Mouse (Mus musculus) adrenal gland, adult 18-20 months (tissue): Measurements from ENCODE around the gene Prkag1. TPM values are rescaled to one million over a fixed set of nuclear protein-coding genes. Genes with fewer than 3 reads are reported as not detected.

Experiments
- DNase-seq, 2 experiments: peaks; one replicate each; pipeline ENCODE4 v3.0.0; 2021 to 2022; ENCODE audit warnings: low spot score in 2 of 2
- total RNA-seq, 2 experiments: library from RNA; stranded (reverse); gene quantifications; 1 replicate in 1 of 2; 2 replicates in 1 of 2; pipeline ENCODE4 v1.2.3; 2021

Gene Prkag1
- total RNA-seq, 2 experiments from 2014 or later = 64.0 to 71.5 TPM

DNA sequence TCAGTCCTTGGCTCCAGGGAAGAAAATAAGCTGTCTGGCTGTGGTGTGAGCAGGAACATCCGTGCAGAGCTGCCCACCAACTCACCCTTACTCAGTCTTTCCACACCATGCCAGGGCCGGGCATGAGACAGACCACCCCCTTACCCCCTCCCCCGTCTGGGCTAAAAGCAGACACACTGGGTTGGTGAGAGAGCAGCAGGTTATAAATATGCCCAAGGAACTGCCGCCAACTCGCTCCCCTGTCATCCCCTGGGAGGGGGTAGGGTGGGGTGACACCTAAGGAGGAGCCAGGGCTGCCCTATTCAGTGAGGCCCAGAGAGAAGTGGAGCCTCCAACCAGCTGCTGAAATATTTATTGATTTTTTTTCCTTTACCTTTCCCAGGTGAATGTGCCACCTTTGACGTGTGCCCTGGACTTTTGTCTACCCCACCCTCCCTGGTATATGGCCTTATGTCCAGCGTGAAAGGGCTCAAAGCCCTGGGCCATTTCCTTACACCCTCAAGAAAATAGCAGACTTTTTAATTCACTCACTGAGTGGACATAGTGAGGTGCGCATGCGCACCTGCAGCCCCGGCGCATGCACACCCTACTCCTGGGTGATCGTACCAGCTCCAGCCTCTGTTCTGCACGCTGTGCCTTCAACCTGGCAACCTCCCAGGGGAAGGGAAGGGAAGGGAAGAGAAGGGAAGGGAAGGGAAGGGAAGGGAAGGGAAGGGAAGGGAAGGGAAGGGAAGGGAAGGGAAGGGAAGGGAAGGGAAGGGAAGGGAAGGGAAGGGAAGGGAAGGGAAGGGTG lies 34.3 kb downstream of the Prkag1 start:
- DNase-seq = no peak

DNA sequence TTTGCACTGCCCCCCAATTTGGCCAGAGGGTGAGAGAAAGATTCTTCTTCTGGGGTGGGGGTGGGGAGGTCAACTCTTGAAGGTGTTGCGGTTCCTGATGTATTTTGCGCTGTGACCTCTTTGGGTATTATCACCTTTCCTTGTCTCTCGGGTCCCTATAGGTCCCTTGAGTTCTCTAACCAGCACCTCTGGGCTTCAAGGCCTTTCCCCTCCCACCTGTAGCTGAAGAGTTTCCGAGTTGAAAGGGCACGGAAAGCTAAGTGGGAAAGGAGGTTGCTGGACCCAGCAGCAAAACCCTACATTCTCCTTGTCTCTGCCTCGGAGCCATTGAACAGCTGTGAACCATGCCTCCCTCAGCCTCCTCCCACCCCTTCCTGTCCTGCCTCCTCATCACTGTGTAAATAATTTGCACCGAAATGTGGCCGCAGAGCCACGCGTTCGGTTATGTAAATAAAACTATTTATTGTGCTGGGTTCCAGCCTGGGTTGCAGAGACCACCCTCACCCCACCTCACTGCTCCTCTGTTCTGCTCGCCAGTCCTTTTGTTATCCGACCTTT lies 38.1 kb downstream of the Prkag1 start:
- no peak for DNase-seq

DNA sequence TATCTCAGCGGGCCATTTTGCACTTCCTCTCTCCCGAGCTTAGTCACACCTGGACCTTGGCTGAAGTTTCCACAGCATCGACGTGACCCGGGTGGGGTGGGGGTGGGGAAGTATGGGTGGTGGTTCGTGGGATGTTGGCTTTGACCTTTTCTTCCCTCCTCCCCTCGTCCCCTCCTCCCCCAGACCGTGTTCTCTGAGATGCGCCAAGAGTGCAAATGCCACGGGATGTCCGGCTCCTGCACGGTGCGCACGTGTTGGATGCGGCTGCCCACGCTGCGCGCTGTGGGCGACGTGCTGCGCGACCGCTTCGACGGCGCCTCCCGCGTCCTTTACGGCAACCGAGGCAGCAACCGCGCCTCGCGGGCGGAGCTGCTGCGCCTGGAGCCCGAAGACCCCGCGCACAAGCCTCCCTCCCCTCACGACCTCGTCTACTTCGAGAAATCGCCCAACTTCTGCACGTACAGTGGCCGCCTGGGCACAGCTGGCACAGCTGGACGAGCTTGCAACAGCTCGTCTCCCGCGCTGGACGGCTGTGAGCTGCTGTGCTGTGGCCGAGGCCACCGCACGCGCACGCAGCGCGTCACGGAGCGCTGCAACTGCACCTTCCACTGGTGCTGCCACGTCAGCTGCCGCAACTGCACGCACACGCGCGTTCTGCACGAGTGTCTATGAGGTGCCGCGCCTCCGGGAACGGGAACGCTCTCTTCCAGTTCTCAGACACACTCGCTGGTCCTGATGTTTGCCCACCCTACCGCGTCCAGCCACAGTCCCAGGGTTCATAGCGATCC lies 38.9 kb downstream of the Prkag1 start:
- no peak for DNase-seq

DNA sequence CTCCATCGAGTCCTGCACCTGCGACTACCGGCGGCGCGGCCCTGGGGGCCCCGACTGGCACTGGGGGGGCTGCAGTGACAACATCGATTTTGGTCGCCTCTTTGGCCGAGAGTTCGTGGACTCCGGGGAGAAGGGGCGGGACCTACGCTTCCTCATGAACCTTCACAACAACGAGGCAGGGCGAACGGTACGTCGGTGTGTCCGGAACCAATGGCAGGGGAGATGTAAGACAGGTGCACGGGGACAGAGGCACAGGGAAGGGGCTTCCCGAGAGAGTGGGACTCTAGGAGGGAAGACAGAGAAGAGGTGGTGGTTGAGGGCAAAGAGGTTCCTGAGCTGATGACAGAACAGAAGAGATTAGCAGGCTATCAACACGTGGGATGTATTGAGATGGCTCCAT lies 39.5 kb downstream of the Prkag1 start:
- DNase-seq = no peak

DNA sequence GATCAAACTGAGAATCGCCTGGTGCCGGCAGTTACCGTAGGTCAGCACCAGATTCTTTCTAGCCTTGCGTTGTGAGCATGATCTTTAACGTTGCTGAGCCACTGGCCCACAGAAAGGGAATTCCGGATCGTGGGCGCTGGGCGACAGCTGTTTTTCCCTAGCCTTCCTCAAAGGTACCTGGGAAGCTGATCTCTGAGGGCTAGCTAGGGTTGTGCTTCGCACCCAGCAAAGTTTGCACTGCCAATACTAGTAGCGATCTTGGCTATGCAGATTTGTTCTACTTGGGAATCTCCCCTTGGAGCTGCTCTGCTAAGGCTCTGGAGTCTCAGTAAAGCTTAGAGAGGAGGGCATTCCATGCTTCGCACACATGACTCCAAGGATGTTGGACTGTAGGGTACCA lies 40.1 kb downstream of the Prkag1 start:
- DNase-seq = no peak

DNA sequence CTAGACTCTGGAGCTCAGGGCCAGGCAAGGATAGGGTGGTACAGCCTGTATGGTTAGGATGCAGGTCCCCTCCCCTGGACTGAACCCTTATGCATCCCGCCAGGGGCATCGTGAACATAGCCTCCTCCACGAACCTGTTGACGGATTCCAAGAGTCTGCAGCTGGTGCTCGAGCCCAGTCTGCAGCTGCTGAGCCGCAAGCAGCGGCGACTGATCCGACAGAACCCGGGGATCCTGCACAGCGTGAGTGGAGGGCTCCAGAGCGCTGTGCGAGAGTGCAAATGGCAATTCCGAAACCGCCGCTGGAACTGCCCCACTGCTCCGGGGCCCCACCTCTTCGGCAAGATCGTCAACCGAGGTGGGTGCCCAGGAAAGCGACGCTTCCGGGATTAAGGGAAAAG lies 40.6 kb downstream of the Prkag1 start:
- DNase-seq = no peak

DNA sequence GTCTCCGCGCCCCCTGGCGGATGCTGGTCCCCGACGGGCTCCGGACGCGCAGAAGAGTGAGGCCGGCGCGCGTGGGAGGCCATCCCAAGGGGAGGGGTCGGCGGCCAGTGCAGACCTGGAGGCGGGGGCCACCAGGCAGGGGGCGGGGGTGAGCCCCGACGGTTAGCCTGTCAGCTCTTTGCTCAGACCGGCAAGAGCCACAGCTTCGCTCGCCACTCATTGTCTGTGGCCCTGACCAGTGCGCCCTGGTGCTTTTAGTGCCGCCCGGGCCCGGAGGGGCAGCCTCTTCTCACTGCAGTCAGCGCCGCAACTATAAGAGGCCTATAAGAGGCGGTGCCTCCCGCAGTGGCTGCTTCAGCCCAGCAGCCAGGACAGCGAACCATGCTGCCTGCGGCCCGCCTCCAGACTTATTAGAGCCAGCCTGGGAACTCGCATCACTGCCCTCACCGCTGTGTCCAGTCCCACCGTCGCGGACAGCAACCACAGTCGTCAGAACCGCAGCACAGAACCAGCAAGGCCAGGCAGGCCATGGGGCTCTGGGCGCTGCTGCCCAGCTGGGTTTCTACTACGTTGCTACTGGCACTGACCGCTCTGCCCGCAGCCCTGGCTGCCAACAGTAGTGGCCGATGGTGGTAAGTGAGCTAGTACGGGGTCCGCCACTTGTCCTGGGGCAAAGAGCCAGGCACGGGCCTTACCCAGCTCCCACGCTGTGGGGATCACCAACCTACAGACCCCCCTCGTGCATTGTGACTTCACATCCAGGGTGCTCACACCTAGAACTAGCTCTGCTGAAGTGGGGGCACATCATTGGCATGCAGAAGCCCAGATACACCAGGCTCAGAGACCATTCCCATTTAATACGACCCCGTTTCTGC lies 41.4 kb downstream of the Prkag1 start, which contains the start of gene Wnt1:
Wnt1 (plus strand) TSS at position 197 of the 875 bp plus-strand sequence.
- DNase-seq = peak; percentile 61 to 65

DNA sequence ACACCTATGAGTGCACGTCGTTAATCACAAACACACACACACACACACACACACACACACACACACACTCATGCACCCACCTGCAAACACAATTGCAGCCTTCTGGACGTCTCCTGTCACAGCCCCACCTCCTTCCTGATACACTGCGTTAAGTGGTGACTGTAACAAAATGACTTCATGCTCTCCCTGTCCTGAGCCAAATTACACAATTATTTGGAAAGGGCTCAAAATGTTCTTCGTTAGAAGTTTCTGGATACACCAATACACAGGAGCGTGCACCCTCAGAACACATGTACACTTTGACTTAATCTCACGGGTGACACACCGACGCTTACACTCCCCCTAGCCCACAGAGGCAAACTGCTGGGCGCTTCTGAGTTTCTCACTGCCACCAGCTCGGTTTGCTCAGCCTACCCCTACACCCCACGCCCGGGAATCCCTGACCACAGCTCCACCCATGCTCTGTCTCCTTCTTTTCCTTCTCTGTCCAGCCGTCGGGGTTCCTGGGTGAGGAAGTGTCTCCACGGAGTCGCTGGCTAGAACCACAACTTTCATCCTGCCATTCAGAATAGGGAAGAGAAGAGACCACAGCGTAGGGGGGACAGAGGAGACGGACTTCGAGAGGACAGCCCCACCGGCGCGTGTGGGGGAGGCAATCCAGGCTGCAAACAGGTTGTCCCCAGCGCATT lies 42.2 kb downstream of the Prkag1 start:
- no peak for DNase-seq

DNA sequence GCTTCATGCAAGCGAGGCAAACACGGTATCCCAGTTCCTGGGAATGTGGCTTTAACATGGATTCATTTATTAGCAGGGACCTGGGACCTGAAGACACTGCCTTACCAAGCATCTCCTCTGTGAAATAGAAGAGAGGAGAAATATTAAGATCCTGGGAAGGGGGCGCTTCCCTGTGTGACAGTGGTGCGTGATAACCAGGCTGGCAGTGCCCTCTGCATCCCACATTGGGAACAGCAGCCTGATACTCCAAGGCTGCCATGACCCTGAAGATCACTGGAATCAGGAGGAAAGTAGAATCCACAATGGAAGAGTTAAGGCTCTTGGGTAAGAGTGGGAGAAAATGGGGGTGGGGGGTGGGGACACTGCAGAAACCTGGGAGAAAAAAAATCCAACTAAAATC lies 43.4 kb downstream of the Prkag1 start:
- DNase-seq = no peak

DNA sequence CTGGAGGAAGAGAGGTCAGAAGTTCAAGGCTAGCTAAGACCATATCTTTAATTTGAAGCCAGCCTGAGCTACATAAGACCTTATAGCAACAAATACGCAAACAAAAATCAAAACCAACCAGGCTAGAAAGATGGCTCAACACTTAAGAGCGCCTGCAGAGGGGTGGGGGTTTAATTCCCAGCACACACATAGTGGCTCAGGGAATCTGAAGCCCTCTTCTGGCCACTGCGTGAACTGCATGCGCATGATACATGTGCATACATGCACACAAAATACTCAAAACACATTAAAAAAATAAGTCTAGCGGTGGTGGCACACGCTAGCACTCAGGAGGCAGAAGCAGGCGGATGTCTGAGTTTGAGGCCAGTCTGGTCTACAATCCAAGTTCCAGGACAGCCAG lies 45.6 kb downstream of the Prkag1 start:
- DNase-seq = no peak

DNA sequence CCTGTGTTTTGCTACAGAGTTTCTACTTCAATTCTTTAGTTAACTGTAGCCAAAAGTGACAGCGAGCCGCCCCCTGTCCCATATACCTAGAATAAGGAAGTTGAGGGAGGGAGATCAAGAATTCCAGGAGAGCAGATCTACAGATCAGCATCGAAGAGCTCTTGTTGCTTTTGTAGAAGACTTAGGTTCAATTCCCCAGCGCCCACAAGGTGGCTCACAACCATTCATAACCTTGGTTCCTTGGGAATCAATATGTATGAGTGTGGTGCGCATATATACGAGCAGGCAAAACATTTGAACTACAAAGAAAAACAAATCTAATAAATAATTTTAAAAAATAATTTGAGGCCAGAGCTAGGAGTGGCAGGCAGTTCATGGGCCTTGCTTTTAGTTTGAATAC lies 50.2 kb downstream of the Prkag1 start:
- no peak for DNase-seq

DNA sequence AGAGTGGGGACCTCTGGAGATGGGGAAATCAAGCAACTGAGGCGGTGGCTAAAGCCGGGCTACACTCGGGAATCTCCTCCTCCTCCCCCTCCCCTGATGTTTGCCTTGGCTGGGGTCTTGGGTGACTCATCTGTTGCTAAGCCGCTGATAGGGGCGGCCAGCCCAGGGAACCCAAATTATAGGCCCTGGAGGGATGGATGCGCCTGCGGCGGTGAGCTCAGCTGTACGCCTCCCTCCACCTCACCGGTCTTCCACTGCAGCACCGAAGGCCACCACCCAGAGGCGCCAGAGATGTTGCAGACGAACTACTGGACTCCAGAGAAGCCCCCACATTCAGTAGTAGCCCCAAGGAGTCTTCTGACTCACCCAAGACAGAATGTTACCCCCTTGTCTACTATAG lies 50.7 kb downstream of the Prkag1 start:
- no peak for DNase-seq

DNA sequence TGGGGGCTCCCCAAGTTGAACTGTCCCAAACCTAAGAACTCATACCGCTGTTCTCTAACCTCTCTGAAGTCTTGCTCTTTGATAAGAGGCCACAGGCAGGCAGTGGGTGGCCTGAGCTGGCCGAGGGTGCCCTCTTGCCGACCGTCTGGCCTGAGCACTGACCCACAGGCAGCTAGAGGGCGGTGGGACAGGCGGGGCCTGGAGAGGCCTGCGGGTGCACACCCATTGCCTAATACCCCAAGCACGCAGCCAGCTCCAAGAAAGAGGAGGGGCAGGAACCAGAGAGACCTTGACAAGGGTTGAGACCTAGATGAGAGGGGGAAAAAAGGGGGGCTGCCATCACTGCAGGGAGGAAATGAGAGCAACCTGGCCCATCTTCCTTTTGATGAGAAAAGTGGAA lies 51.2 kb downstream of the Prkag1 start:
- no peak for DNase-seq

DNA sequence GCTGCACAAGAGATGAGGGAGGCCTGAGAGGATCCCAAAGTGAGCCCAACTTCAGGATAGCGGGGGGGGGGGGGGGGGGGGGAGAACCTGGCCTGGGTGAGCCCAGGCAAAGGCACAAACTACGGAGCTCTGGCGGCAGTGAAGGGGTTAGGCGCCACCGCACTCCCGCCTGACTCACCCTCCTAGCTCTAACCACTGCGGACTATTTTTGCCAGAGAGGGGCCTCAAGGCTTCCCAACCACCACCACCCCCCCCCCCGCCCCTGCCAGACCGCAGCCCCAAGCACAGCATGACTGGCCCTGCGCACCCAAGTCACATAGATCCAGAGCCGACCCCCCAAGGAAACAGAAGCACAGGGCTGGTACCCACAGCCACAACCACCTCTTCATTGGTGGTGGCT lies 52.5 kb downstream of the Prkag1 start:
- DNase-seq = no peak

DNA sequence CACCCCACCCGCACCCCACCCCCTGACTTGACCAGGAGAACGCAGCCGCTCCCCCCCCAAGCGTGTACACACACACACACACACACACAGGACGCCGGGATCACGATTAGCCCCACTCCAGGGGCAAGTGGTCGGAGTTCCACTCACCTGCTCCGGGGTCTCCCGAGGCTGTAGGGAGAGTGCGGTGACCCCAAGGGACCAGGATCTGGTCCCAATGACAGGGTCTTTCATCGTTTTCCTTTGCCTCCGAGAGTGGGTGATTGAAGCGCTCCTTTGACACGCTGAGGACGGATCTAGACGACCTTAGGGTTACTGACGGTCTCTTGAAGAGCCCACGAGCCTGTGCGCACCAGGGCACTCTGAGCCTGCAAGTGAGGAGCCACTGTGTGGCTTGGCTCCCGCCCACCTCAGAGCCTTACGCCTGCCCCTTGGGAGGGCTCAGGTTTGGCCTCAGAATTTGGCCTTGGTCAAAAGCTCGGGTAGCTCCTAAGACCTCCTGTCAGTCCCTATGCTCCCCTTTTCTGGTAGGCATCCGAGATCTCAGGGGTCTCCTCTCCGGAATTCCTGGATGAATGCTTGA lies 53.0 kb downstream of the Prkag1 start:
- DNase-seq = no peak

DNA sequence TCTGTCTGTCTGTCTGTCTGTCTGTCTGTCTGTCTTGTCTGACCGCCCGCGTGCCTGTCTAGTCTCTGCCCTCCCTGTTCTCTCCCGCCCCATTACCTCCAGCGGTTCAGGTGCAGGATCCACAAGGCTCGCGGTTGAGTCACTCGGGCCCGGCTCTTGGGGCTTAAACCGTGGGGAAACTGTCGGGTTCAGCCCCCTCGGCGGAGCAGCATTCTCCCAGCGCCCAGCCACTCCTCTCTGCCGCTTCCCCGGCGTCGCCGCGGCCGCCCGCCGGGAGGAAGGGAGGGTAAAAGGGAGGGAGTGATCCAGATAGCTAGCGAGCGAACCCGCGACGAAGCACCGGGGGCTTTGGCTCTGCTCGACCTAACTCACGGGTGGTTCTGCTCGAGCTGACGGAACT lies 53.6 kb downstream of the Prkag1 start, which contains the start of gene Wnt10b:
Wnt10b (minus strand) TSS at position 389 of the 400 bp plus-strand sequence.
- no peak for DNase-seq

DNA sequence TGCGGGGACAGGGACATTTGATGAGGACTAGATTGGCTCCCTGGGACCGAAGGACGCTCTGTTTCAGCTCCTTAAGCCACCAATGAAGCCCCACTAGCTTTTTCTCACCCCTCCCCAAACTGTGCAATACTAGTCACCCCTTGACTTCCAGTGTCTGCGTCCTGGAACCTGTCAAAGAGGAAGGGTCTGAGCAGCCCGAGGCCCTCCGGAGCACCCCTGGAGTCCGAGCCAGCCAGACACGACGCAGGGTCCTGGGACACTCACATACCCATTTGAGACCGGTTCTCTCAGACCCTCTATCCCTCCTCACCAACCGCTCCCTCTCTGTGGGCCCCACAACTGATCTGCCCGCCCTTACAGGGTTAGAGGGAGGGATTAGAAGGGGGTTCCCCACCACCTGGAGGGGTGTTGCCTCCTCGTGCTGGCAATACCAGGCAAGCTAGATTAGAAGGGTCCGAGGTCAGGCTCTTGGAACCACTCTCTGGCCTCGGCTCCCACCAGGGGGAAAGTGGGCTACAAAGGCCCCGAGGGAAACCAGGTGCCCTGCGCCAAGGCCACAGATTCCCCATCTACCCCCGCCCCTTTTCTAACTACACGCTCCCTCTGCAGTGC lies 54.2 kb downstream of the Prkag1 start:
- no peak for DNase-seq

DNA sequence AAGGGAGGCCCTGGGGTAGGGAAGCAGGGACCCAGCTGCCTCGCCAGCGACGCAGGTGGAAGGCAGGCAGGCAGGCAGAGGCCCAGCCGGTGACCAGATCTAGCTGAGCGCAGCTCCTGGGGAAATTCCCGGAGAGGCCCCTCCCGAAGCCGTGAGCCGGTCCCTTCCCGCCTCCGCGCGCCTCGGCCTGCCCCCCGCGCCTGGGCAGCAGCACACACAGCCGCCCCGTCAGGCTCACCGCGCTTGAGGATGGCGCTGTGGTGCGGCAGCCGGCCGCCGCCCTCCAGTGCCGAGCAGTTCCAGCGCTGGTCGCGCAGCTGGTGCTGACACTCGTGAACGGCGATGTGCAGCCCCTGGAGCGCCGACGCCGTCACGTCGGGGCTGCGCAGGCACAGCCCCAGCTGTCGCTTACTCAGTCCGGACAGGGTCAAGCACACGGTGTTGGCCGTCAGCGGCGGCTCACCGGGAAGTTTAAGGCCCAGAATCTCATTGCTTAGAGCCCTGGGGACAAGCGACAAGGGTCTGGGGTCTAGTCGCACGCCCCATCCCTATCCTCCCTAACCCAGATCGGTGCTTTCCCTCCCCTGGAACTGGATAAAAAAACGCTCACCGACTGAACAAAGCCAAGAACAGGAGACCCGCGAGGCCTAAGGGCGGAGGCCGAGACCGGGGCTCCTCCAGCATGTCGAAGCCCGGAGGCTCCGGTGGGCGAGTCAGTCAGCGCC lies 54.9 kb downstream of the Prkag1 start:
- no peak for DNase-seq

DNA sequence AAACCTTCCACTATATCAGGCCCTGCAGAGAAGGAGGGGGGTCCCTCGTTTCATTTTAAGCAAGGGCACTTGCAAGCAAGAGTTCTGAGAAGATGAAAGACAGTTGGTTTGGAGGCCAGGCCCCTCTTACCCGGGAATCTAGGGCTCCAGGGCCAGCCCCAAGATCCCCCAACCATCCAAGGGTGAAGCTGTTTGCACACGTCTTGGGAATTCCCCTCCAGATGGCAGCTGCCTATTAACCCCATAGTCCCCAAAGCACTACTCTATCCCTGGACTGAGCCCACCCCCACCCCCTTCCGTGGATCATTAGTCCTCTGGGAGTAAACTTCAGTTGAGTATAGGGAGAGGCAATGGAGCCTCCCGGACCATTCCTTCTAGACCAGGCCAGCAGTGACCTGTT lies 55.8 kb downstream of the Prkag1 start:
- DNase-seq = no peak
